Mouse (Mus musculus): Measurements from ENCODE around the gene Fam136a.

GRCm38 (mm10) chr6:86360691-86361090 lies 4.8 kb upstream of the Fam136a start:
- no peak for TF ChIP-seq MAX (IDR thresholded peaks at IDR 0.05; ENCODE audit: low read depth)
- TF ChIP-seq POLR2A (IDR thresholded peaks at IDR 0.05; ENCODE audit: insufficient read length, low read depth) = no peak
- TF ChIP-seq TCF3 (IDR thresholded peaks at IDR 0.05; ENCODE audit: insufficient read length, low read depth) = no peak
- no peak for TF ChIP-seq E2F4 (IDR thresholded peaks at IDR 0.05; ENCODE audit: insufficient read depth)

Measured in myocyte (in vitro differentiated cells).